Mouse (Mus musculus): ENCODE measurements around the gene Slc48a1. TPM values are rescaled to one million over a fixed set of nuclear protein-coding genes. Genes with fewer than 3 reads are reported as not detected.
A peak's percentile ranks its signal among the peaks of the same experiment; 100 is the strongest.

The Slc48a1 gene
- total RNA-seq (2017) = 61.1 and 68.9 TPM in 2 replicates

DNA sequence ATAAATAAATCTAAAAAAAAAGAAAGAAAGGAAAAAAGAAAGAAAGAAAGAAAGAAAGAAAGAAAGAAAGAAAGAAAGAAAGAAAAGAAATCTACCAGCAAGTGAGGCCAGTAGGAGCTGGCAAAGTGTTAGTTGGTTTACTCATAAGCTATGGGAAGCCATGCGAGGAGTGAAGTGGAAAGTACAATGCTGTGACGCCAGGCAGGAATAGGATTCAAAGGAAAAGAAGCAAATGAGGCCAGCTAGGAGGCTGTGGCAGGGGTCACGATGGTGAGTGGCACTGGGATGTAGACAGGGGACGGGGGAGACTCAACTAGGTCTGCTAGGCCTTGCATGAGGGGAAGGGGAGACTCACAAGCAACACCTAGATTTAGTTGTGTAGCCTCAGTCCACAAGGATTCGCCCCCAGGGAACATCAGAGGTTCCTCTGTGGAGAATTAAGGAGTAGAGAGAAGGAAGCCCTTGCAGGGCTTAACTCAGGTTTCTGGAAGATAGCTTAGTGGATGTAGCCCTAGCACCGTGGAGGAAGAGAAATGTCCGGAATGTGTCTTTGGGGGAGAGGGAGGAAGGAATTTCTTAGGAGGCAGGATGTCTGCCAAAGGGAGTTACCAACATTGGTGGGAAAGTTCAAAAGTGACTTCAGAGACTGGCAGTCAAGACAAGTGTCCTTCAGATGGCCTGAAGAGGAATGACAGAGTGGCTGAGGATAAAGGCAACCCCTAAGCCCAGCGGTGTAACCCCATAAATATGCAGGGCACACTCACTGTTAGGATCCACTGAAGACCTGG, at the start of gene Slc48a1:
TSS of gene Slc48a1 (plus strand) at position 210 of the 788 bp plus-strand sequence.
- no peak for ATAC-seq (replicated peaks in 1 of 2; ENCODE audit: insufficient read depth in 1 of 2, low FRiP score in 2 of 2, low TSS enrichment in 1 of 2, low read depth in 1 of 2, poor library complexity in 2 of 2, severe bottlenecking in 2 of 2)

DNA sequence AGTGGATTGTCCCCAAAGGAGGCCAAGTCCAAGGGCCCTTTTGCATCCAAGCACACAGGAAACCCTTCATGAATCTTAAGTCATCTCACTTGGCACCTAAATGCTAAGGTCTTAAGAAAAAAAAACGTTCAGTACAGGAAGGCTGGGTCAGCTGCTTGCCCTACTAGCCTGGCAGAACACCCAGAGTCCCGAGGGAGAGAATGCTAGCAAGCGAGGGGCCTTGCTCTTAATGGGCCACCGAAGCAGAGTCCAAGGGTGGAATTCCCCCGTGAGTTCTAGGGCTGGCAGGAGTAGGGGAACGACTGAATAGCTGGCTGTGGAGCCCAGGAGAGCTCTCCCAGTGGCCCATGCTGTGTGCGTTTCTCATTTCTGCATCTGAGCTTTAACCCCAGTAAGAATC, 49.5 kb upstream of the Slc48a1 start:
- no peak for ATAC-seq (replicated peaks in 1 of 2; ENCODE audit: insufficient read depth in 1 of 2, low FRiP score in 2 of 2, low TSS enrichment in 1 of 2, low read depth in 1 of 2, poor library complexity in 2 of 2, severe bottlenecking in 2 of 2)

DNA sequence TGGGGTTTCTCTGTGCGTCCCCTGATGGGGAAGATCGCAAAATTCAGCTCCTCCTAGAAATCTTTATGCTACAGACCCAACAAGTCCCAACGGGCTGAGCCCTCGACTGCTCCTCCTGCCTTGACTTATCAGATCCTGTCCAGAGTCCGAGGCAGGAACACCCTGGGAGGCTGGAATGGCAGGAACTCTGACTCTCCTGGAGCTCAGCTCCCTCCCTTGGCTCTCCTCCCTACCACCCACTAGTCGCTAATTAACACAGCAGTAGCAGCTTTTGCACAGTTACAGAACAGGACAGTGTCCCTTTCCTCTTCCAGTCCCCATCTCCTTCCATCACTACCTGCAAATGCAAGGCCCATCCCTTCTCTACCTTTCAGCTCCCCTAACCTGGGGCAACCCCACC, 48.0 kb upstream of the Slc48a1 start:
- ATAC-seq (replicated peaks in 1 of 2; ENCODE audit: insufficient read depth in 1 of 2, low FRiP score in 2 of 2, low TSS enrichment in 1 of 2, low read depth in 1 of 2, poor library complexity in 2 of 2, severe bottlenecking in 2 of 2) = no peak

DNA sequence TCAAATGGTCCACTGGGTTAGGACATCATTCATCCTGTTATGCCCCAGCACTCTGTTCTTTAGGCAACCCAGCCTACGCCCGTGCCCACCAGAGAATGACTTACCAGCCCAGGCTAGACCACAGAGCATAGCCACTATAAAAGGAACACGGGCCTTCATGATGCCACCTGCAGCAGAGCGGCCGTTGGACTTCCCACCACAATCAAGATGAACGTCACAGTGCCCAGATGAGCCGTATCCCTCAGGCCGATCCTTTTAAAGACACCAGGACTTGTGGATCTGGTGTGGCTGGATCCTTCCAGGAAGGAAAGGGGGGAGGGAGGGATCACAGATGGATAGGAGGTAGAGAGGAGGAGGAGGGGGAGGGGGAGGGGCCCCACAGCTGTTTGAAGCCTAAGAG, 47.2 kb upstream of the Slc48a1 start, which contains the start of gene Endou:
TSS of gene Endou (minus strand) at position 229 of the 400 bp plus-strand sequence.
- ATAC-seq (replicated peaks in 1 of 2; ENCODE audit: insufficient read depth in 1 of 2, low FRiP score in 2 of 2, low TSS enrichment in 1 of 2, low read depth in 1 of 2, poor library complexity in 2 of 2, severe bottlenecking in 2 of 2) = no peak

DNA sequence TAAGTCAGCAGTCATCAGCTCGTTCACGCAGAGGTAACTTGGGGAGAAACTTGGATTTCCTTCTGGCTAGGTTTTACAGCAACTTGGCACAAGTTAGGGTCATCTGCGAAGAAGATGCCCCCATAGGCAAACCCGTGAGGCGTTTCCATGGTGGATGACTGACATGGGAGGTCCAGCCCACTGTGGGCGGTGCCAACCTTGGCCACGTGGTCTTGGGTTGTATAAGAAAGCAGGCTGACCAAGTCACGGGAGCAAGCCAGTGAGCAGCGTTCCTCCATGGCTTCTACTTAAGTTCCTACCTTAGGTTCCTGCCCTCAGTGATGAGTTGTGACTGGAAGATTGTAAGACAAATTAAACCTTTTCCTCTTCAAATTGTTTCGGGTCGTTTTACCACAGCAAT, 46.3 kb upstream of the Slc48a1 start:
- no peak for ATAC-seq (replicated peaks in 1 of 2; ENCODE audit: insufficient read depth in 1 of 2, low FRiP score in 2 of 2, low TSS enrichment in 1 of 2, low read depth in 1 of 2, poor library complexity in 2 of 2, severe bottlenecking in 2 of 2)

DNA sequence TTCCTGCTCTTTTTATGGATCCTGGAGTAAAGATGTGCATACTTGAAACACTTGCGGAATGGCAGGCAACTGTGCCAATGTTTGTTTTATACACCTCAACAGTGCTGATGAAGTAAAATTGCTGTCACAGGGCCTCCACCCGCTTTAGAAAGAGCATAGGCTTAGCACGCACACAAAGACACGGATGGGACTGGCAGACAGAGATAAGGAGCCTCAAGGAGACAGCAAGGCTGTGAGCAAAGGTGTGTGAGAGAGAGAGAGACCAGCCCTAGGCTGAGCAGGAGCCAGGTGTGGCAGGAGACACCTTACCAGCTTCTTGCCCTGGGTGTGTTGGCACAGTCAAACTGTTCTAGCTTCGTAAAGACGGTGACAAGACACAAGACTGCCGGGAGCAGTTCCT, 39.4 kb upstream of the Slc48a1 start:
- ATAC-seq (replicated peaks in 1 of 2; ENCODE audit: insufficient read depth in 1 of 2, low FRiP score in 2 of 2, low TSS enrichment in 1 of 2, low read depth in 1 of 2, poor library complexity in 2 of 2, severe bottlenecking in 2 of 2) = no peak

DNA sequence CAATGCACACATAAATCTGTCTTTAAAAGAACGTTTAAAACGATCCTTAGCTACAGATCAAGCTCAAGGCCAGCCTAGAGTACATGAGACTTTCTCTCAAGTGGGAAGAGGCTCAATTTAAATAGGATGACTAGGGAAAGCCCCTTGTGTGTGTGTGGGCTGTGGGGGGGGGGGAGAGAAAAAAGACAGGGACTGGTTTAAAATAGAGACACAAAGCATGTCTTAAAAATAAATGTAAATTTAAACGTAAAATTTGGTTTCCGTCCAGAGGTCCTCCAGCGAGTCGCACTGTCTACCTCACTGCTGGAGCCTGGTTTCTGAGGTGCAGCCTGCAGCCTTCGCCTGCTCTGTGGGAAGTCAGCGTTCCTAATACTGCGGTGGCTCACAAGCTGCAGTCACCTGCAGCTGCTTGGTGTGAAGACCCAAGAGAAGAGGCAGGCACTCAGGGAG, 38.0 kb upstream of the Slc48a1 start:
- no peak for ATAC-seq (replicated peaks in 1 of 2; ENCODE audit: insufficient read depth in 1 of 2, low FRiP score in 2 of 2, low TSS enrichment in 1 of 2, low read depth in 1 of 2, poor library complexity in 2 of 2, severe bottlenecking in 2 of 2)

DNA sequence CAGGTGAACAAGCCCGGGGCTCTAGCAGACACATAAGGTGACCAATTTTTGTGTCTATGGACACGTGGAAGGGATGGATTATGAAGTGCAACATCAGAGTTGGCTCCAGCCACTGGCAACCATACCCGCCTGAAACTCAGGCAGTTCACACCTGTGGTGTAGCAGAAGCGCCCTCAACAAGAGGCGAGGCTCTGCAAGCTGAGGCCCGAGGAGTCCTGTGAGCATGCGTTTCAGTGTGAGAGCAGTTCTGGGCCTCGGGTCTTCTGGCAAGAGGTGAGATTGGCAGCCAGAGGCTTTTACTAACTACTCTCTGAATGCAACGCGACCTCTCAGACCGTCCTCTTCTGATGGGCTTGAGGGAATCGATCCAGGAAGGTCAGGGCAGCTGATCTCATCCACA, 36.7 kb upstream of the Slc48a1 start:
- ATAC-seq (replicated peaks in 1 of 2; ENCODE audit: insufficient read depth in 1 of 2, low FRiP score in 2 of 2, low TSS enrichment in 1 of 2, low read depth in 1 of 2, poor library complexity in 2 of 2, severe bottlenecking in 2 of 2) = no peak

DNA sequence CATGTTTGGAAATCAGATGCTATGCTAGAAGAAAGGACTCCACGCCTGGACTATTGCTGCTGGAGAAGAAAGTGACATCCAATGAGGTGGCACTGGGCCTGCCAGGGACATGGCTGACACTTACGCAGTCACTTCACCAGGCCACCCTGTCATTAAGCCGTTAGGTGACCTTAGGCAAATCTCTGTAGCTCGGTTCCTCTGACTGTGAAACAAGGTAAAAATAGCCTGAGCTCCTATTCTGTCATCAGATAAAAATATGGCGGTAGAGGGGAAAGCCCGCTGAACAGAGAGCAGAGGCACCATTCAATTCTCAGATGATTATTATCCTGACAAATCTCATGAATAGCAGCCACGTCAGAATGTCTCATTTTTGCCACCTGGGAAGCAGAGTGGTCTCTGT, 36.2 kb upstream of the Slc48a1 start:
- no peak for ATAC-seq (replicated peaks in 1 of 2; ENCODE audit: insufficient read depth in 1 of 2, low FRiP score in 2 of 2, low TSS enrichment in 1 of 2, low read depth in 1 of 2, poor library complexity in 2 of 2, severe bottlenecking in 2 of 2)

DNA sequence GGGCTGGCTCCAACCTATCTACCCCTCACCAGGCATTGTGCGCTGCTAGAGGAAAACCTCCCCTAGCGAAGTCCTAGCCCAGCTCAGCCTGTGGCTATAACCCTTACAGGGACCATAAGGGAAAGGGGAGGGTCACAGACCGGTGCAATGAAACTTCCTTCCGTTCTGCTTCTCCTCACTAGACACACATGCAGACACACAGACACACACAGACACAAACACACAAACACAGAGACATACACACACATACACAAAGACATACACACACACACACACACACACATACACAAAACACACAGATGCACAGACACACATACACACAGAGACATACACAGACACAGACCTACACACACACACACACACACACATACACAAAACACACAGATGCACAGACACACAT, 35.7 kb upstream of the Slc48a1 start:
- no peak for ATAC-seq (replicated peaks in 1 of 2; ENCODE audit: insufficient read depth in 1 of 2, low FRiP score in 2 of 2, low TSS enrichment in 1 of 2, low read depth in 1 of 2, poor library complexity in 2 of 2, severe bottlenecking in 2 of 2)

DNA sequence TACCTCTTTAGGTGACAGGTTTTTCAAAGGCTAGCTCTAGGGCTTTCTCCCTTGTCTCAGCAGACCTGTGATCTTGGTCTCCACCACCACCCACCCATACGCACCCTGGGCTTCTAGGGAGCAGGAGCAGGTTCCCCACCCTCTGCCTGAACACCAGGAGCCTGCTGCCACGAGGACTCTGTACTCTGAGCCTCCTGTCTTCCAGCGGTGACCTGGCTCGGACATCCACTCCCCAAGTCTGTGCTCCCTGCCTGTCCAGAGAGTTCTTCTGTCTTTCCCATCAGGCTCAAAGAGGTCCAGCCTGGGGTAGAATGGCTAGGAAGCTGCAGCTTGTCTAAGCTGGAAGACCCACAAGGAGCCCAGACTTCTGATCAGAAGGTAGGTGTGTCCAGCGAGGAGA, 35.1 kb upstream of the Slc48a1 start:
- no peak for ATAC-seq (replicated peaks in 1 of 2; ENCODE audit: insufficient read depth in 1 of 2, low FRiP score in 2 of 2, low TSS enrichment in 1 of 2, low read depth in 1 of 2, poor library complexity in 2 of 2, severe bottlenecking in 2 of 2)

DNA sequence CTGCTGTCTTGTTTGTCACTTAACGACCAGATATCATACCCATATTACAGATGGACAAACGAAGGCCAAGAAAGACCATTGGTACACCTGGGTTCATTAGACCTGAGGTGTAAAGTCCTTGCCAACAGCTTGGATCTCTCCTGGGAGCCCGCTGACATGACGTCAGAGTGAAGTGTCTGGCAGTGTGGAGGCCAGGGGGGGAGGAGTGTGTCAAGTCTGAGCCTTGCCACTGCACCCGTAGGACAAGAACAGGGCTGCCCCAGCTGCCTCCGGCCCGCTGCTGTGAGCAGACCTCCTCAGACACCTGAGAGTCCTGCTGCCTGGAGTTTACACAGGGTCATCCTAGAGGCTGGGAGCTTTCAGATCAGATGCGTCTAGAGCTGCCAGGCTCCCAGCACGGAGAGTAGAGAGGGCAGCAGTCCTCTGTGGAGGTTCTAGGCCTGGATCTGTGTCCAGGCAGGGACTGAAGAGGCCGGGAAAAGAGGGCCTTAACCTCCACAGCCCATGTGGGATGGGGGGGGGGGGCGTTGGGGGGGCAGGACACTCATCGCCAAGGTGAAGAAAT, 34.3 kb upstream of the Slc48a1 start:
- ATAC-seq (replicated peaks in 1 of 2; ENCODE audit: insufficient read depth in 1 of 2, low FRiP score in 2 of 2, low TSS enrichment in 1 of 2, low read depth in 1 of 2, poor library complexity in 2 of 2, severe bottlenecking in 2 of 2) = no peak

DNA sequence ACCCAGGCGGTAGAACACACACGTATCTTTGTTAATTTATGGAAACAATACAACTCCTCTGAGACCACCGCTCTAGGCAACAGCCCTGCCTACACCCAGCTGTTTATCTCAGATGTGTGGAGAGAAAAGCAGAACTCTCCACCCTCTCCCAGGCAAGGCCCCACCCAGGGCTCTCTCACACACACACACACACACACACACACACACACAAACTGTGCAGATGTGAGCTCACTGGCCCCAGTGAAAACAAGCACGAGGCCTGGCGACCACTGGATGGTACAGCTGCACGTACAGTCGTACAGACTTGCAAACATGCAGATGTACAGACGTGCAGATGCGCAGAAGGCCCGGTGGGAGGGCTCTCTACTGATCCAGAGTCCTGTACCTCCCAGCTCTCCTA, 33.4 kb upstream of the Slc48a1 start:
- peak; percentile 49 to 55; a peak in 3 of 4 replicates for ATAC-seq (replicated peaks in 1 of 2; ENCODE audit: insufficient read depth in 1 of 2, low FRiP score in 2 of 2, low TSS enrichment in 1 of 2, low read depth in 1 of 2, poor library complexity in 2 of 2, severe bottlenecking in 2 of 2)

DNA sequence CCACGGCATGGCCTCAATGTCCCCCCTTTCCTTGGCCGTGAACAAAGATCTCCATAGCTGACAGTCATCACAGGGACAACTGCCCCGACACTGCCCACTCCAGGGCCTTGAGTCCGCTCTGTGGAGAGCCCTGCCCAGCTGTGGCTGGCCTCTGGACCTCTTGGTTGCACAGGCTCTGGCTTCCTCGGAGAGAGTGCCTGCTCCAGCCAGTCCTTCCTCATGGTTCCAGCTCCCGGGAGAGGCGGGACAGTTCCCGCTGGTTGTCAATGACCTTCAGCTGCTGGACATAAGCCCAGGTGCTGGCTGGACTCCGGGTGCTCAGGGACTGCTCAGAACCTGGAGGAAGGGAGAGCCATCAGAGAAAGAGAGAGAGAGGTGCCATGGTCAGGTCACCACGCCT, 33.0 kb upstream of the Slc48a1 start:
- no peak for ATAC-seq (replicated peaks in 1 of 2; ENCODE audit: insufficient read depth in 1 of 2, low FRiP score in 2 of 2, low TSS enrichment in 1 of 2, low read depth in 1 of 2, poor library complexity in 2 of 2, severe bottlenecking in 2 of 2)

DNA sequence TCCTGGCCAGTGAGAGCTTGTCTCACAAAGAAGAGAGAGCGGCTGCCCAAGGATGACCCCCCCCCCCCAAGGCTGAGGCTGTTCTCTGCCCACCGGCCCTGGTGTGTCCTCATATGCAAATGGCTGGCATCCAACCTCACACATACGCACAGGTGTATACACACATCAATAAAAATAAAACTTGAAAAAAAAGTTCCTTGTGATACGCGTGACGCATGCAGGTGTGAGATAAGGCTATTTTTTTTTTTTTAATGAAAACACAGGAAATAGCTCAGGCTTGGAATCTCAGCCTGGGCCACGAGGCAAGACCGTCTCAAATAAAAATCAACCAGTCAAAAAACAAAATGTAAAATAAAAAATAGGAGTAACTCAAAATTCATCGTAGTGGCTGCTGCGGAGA, 32.0 kb upstream of the Slc48a1 start:
- no peak for ATAC-seq (replicated peaks in 1 of 2; ENCODE audit: insufficient read depth in 1 of 2, low FRiP score in 2 of 2, low TSS enrichment in 1 of 2, low read depth in 1 of 2, poor library complexity in 2 of 2, severe bottlenecking in 2 of 2)

DNA sequence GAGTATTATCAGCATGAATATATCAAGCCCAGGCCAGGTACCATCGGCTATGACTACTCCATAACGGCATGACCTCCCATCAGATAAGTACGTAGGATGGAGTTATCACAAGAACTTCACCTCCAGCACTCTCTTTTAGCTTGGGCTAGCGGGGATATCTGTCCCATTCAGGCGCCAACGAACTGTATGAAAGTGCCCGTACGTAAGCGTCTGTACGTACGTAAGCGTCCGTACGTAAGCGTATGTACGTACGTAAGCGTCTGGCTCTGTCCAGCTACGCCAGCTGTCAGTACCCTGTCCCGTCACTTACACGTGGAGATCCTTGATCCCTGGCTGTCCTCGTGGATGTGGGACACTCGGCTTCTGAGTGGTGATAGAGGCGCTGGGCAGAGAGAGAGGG, 31.6 kb upstream of the Slc48a1 start:
- no peak for ATAC-seq (replicated peaks in 1 of 2; ENCODE audit: insufficient read depth in 1 of 2, low FRiP score in 2 of 2, low TSS enrichment in 1 of 2, low read depth in 1 of 2, poor library complexity in 2 of 2, severe bottlenecking in 2 of 2)

DNA sequence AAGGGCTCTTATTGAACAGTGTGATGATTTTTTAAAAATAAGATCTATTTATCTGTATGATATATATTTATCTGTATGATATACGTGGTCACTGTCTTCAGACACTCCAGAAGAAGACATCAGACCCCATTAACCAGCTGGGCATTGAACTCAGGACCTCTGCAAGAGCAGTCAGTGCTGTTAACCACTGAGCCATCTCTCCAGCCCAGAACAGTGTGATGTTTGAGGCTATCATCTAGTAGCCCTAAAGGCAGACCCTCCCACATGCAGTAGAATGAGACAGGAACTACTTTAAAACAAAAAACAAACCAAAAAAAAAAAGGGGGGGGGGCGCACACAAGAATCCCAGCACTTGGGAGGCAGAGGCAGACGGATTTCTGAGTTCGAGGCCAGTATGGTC, 30.8 kb upstream of the Slc48a1 start:
- no peak for ATAC-seq (replicated peaks in 1 of 2; ENCODE audit: insufficient read depth in 1 of 2, low FRiP score in 2 of 2, low TSS enrichment in 1 of 2, low read depth in 1 of 2, poor library complexity in 2 of 2, severe bottlenecking in 2 of 2)

DNA sequence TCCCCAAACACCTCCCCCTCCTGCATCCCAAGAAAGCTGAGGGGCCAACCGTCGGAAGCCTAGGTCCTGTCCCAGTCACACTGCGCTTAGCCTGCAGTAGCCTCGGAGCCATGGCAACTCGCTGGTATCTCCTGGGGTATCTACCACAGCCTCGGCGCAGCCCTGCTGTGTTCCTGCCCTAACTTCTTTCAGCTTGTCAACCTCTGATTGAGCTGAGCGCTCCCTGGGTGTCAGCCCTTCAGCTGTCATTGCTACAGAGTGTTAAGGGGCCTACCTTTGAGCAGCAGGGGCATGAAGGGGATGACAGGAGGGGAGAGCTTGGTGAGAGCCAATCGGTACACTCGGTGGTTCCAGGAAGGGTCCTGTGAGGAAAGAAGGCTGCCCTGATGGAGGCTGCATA, 30.0 kb upstream of the Slc48a1 start:
- no peak for ATAC-seq (replicated peaks in 1 of 2; ENCODE audit: insufficient read depth in 1 of 2, low FRiP score in 2 of 2, low TSS enrichment in 1 of 2, low read depth in 1 of 2, poor library complexity in 2 of 2, severe bottlenecking in 2 of 2)

DNA sequence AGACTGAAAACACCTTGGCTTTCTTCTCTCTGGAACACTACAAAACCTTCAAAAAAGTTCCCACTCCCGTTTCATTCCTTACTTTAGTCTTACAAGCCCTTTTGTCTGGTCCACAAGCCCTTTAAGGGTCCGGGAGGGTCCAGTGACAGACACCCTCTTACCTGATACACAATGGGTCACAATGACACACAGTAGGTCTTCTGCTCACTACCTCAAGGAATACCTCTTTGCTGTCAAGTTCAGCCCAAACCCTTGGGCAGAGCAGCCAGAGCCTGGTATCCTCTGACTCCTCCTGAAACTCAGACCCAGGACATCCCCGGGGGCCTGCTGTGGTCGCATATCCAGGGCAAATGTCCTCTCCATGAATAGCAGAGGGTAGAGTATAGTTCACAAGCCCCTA, 29.4 kb upstream of the Slc48a1 start:
- ATAC-seq (replicated peaks in 1 of 2; ENCODE audit: insufficient read depth in 1 of 2, low FRiP score in 2 of 2, low TSS enrichment in 1 of 2, low read depth in 1 of 2, poor library complexity in 2 of 2, severe bottlenecking in 2 of 2) = no peak

Measured in hematopoietic stem cell, adult 5-6 weeks (primary cell).